Mouse (Mus musculus) lung, postnatal 0 days (tissue): ENCODE measurements around the gene Iqgap3.

ENCODE experiments used
- CTCF ChIP-seq: IDR thresholded peaks from 2 replicates; pipeline ENCODE4 v1.5.1; 2016; ENCODE audit warnings: antibody characterized with exemption, mild to moderate bottlenecking
- EP300 ChIP-seq: IDR thresholded peaks from 2 replicates; pipeline ENCODE4 v1.6.1; 2016; ENCODE audit warnings: antibody characterized with exemption, mild to moderate bottlenecking, control low read depth

- no peak for TF ChIP-seq CTCF
- TF ChIP-seq EP300, result no peak
These were observed 45.9 kb downstream of the Iqgap3 start for GRCm38 (mm10) chr3:88127636-88128035.
